Mouse (Mus musculus) telencephalon, adult 2 months (tissue): Measurements from ENCODE around the gene Usp50.

ENCODE experiments used
- DNase-seq: peaks from one replicate; pipeline ENCODE4 v3.0.0-alpha.2; 2011; ENCODE audit warnings: low read depth, low spot score

The Usp50 gene

DNA sequence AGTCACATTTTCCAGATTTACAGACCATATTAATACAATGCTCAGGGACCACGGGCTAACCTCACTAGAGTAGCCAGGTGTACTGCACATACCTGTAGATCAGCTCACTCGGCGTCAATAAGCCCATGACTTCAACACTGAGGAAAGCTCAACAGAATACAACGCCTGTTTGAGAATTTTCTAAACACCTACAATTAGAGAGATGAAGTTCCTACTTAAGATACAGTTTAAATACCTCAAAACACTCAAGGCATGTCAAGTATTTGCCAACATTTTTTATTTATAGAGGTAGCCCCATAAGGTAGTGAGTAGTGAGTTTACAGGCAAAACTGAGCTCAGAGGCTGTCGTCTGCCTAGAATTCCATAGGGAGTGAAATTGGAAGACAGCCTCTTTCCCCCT is 39.9 kb downstream of the Usp50 start:
- no peak for DNase-seq

DNA sequence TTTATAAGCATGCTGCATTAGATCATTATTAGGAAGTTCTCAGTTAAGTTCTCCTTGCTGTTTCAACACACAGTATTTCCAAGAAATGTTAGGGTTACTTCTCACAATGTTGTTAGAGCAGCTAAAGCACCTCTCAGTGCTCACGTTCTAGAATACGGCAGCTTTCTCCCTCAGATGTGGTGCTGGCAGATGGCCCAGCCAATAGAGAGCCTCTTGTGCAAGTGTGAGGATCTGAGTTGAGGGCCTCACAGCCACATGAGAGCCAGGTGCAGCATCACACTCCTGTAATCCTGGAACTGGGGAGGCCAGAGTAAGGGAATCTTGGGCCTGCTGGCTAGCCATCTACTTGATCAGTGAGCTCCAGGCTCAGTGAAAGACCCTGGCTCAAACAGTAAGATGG is 43.0 kb downstream of the Usp50 start:
- DNase-seq: no peak

DNA sequence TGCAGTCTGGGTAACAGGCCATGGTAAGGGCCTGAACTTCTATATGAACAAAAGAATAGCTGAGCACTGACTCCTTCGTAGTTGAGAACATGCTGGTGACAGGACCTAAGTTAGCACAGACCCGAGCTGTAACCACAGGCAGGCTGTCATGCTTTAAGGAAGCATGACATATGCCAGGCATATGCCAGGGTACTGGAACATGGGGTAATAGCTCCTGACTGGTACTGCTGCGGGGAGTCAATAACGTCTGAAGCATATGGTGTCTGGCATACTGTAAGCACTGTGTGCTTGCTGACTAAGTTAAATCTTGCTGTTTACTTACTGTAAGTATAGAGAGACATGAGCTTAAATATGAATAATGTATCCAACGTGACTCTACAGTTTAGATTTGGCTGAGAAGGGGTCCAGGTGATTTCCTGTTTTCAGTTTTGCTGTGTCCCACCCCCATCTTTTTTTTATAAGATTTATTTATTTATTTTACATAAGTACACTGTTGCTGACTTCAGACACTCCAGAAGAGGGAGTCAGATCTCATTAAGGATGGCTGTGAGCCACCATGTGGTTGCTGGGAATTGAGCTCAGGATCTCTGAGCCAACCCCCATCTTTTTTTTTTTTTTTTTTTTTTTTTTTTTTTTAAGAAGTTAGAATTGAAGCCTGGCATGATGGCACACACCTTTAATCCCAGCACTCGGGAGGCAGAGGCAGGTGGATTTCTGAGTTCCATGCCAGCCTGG is 47.8 kb downstream of the Usp50 start:
- peak; percentile 27 for DNase-seq

DNA sequence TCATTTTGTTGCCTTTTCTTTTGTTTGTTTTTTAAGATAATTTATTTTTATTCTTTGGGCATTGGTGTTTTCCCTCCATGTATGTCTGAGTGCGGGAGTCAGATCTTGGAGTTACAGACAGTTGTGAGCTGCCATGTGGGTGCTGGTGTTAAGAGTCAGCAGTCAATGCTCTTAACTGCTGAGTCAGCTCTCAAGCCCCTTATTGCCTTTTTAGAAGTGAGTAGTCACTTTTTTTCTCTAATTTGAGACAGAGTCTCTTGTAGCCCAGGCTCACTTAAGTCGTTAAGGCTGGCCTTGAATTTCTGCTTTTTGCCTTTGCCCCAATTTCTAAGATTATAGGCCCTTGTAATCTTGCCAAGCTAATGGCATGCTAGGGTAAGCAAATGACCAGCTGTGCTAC is 52.8 kb downstream of the Usp50 start:
- DNase-seq: no peak

GRCm38 (mm10) chr2:126729207-126729606 is 54.1 kb downstream of the Usp50 start:
- DNase-seq: no peak

DNA sequence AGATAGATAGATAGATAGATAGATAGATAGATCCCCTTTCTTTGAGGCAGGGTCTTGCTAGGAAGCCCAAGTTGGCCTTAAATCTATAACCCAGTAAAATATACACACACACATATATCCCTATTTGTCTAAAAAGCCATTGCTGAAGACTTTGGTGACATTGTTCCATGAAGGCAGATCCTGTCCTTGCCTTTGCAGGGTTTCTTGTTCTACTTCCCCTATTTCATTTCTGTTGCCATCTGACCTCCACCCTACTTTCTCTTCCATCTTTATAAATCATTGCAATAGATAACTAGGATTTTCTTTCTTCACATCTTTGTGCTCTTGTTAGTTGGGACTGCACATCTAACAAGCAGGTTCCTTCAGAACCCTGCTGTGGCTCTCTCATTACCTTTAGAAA is 70.3 kb downstream of the Usp50 start:
- no peak for DNase-seq

DNA sequence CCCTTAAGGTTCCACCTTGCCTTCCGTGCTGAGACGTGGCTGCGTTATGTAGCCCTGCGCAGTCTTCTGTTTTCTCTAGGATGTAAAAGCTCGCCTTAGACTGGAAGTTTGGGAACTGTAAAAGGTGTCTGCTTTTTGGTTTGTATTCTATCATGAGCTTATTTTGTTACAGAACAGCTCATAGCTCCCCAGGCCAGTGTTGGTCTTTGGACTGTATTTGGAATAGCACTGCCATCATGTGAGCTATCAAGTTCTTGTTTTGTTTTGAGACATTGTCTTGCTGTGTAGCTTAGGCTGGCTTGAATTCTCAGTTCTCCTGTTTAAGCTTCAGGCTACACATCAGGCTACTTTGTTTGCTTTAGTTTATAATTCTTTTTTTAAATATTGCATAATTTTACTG is 70.7 kb downstream of the Usp50 start:
- no peak for DNase-seq

DNA sequence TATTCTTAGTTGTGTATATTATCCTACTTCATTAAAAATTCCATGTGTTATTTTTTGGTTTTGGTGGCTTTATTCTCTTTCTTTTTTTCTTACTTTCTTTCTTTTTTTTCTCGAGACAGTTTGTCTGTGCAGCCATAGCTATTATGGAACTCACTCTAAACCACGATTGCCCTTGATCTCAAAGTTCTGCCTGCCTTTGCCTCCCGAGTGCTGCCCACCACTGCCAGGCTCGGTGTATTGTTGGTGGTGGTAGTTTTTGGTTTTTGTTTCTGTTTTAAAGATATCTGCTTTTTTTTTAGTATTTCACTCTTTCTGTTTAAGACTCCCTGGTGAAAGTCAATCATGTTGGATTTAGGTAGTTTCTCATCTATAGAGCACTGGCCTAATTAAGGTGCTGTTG is 74.9 kb downstream of the Usp50 start:
- no peak for DNase-seq

GRCm38 (mm10) chr2:126707438-126707779 is 75.9 kb downstream of the Usp50 start:
- DNase-seq: no peak

DNA sequence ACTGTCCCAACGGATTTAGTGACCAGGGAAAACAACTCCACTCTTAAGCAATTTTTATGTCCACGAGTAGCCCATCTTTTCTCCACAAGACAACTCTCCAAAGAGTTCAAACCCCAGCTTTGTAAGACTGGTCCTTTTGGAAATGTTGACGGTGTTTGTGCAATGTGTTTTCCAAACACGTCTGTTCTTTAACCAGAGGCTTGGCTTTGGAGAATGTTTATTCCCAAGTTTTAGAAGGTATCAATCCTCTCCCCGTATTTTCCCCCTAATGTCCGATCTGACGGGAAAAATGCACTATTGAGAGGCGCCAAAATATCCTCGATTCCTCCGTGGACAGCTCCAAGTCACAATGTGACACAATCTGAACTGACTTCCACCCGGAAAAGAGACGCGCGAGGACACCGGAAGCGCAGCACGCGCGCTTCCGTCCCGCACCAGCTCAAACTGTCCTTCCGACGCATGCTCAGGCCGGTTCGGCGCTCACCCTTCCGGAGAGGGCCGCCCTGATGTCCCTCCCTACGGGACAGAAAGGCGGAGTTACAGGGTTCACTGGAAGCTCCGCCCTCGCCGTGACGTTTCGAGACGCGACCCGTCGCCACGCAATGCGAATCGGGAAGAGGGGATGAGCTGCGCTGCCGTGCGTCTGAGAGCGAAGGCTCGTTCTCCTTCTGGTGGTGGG is 76.4 kb downstream of the Usp50 start, which contains the start of gene Usp8:
Gene Usp8 (plus strand): TSS at position 570 of the 679 bp plus-strand sequence.
- peak; percentile 98 for DNase-seq

DNA sequence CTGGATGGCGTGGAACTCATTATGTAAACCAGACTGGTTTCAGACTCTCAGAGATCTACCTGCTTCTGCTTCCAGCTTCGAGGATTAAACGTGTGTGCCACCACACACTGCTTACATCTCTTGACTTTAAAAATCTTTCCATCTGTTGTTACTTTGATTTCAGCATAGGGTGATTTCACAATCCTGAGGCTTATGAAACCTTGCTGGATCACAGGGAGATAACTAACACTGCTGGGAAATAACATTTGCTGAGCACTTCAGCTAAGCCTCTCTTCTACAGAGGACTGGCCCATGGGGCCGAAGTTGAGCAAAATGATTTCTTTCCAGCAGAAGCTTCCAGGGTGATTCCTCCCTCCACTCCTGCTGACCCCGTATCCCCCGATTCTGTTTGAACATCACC is 88.0 kb downstream of the Usp50 start:
- DNase-seq: no peak

- DNase-seq: no peak
These were observed 92.0 kb downstream of the Usp50 start for GRCm38 (mm10) chr2:126691290-126691689.

DNA sequence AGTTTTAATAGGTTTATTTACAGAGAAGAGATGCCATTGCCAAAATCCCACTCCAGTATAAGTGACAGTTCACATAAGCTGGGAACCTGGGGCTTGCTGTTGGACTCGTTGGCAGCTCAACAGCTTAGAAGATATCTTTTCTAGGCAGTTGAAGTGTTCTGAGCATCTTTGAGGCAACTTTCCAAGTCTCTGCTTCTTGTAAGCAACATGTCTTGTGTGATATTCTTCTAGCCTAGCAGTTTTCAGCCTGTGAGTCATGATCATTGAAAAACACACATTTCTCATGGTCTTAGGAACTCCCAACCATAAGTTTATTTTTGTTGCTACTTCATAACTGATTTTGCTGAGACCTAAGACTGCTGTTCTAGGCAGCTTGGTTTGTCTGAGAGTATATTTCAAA is 100.3 kb downstream of the Usp50 start:
- peak; percentile 40 for DNase-seq

DNA sequence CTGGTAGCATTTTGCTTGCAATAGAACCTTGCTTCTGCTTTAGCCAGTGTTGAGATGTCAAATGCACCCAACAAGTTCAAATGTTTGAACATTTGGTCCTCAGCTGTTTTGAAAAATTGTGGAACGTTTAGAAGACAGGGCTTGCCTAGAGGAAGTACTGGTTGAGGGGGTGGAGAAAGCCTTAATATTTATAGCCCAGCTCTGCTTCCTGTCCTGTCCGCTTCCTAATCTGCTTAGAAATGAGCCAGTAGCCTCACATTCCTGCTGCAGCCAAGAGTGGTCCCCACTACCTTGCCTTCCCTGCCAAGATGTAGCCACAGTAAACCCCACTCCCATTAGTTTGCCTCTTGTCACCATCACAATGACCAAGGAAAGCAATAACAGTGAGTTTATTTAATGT is 100.9 kb downstream of the Usp50 start:
- no peak for DNase-seq

DNA sequence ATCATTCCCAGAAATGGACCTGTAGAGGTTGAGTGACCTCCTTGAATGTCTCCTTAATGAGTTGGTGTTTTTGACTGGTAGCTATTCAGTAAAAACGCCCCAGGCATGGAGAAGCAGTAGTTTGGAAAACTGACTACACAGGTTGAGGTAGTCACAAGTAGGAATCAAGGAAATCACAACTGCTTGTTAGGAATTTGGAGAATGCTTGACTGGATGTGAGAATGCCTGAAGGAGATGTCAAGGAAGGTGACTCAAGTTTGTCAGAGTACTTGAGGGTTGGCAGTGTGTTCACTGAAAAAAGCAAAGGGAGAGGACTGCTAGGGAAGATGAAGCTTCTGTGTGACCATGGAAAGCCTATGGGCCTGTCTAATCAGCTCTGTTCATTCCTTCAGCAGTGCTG is 105.9 kb downstream of the Usp50 start:
- no peak for DNase-seq

- no peak for DNase-seq
These were observed 107.2 kb downstream of the Usp50 start, which contains the start of gene Gabpb1 for GRCm38 (mm10) chr2:126676122-126676515. Gene Gabpb1, minus strand, starts transcription at chr2:126676337.

DNA sequence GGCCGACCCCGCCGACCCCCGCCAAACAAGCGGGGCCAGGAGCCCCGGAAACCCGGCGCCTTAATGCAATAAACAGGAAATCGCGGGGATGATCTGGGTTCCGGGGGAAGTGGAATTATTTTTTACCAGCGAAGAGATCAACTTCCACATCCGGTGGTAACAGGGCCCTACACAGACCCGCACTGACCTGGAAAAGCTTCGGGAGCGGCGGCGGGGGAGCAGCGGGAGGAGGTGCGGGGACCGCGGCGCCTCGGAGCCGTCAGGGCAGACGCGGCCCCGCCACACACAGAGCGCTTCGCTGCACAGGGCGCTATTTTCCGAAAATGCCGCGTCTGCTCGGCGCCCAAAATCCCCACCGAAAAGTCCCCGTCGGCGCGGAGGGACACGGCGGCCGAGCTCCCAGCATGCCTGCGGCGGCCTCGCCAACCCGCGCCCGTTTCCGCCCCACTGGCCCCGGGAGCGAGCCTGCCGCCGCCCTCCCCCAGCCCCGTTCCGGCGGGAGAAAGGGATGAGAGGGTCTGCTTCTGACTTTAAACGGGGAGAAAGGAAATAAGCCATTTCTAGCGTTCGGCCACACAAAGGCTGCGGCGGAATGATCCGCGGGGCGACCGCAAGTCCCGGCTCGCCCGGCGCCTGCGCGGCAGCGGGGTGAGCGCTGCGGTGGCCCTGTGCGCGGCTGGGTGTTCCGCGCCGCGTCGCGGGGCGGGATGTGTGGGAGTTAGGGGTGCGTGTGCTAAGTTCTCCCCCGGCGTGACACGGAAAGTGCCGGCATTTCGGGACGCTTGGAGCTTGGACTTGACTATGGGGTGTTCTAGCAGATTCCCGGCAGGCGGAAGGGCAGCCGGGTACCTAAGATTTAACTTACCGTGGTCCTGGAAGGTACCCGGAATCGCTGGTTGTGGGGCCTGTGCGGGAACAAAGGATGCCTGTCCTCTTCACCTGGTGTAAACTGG is 107.8 kb downstream of the Usp50 start:
- DNase-seq: peak; percentile 93

DNA sequence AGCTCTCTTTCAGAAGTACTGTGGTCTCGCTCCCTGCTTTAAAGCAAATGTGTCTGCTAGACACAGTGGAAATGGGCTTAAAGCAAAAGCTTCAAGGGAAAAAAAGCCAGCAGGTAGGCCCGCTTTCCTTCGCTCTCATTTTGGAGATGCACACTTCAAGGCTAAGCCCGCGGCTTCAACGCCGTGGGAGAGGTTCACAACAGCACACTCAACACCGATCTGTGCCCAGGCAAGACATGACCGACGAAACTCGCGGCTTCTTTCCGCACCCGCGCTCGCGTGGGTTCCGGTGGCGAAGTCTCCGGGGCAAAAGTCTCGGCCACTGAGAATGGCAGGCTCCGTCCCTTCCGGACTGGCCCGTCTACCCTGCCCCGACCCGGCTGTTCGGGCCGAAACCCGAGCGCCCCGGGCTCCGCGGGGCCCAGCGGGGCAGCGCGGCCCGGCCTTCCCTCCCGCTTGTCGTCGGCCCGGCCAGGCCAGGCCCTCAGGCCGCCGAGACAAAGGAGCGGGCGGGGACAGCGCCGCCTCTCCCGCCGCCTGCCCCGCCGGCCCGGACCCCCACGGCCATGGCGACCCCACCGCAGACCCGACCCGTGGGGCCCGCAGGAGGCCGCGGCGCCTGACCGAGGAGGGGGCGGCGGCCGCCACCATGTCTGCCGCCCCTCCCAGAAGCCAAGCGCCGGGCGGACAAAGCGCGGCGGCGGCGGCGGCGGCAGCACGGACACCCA is 108.7 kb downstream of the Usp50 start:
- DNase-seq: no peak

DNA sequence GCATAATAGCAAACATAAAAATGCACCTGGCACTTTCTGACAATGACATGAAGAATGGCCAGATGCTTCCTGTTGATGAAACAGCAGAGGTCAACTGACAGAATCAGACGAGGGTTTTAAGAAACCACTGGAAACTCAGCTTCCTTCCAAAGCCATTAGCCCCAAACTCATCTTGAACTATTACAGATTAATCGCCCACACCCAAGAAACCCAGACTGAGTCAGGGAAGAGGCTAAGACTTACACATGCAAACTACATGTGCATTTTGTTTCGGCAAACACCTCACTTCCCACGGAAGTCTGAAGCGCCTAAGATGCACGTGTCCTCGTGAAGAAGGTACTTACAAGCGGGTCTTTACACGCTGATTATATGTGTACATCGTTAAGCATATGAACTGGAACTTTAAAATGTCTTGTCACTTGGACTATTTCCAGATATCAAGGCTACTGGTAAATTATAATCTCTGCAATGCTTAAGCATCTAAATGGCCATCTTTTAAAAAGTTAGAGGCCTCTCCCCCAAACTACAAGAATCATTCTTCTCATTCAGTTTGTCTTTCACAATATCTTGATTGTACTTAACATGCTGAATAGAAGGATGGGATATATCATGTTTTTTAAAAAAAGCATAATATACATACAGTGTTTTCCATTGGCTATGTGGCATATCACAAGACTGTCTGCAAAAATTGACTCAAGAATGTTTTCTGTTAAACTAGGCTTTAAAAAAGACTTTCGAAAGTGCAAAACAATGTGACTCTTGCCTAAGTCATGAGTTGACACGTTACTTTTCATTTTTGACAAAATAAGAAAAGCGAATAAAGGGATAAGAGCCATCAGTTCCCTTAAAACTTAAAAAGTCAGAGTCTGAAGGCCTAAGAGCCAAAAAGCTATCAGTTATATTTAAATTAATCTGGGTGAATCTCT is 109.7 kb downstream of the Usp50 start:
- DNase-seq: no peak

DNA sequence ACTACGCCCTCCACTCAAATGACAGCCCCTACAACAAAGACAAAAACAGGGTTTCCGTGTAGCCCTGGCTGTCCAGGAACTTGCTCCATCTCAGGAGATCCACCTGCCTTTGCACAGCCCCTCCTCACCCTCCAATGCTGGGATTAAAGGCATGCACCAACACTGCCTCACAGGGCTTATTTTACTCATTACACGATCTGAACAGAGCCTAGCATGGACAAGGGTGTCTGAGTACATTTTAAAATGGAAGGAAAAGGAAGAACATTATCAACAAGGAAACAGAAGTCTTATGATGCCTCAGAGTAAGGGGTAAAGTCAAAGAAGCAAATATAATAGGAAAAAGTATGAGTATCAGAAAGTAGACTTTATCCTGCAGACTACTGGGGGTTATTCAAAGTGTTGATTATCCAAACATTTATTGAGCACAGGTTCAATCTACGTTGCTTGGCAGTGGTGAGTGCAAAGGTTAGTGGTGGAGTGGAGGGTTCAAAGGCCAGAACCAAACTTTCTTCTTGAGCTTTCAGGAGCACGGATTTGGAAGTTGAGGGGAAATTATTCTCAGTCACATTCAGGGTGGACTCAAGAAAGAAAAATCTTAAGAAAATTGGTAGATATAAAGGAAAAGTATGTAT is 114.5 kb downstream of the Usp50 start:
- no peak for DNase-seq
